Mouse (Mus musculus) megakaryocyte, embryonic 14.5 days (primary cell): ENCODE results near the gene Nos1ap.

ENCODE experiments used
- FLI1 ChIP-seq: IDR thresholded peaks from 2 replicates; pipeline ENCODE4 v1.6.1; 2012; ENCODE audit warnings: low read length, inconsistent platforms, mixed read lengths
- GATA1 ChIP-seq: IDR thresholded peaks from 3 replicates; pipeline ENCODE4 v1.6.1; 2012; ENCODE audit warnings: mixed read lengths, low read length, inconsistent platforms, borderline replicate concordance

GRCm38 (mm10) chr1:170589219-170590040 lies at the start of gene Nos1ap:
- TF ChIP-seq GATA1 (no peak), FLI1 (no peak)
